Mouse (Mus musculus) Patski (cell line): ENCODE results near the gene Uhmk1. TPM values are rescaled to one million over a fixed set of nuclear protein-coding genes. Genes with fewer than 3 reads are reported as not detected.
A peak's percentile ranks its signal among the peaks of the same experiment; 100 is the strongest.

Experiments used
- ATAC-seq: fragments of 100-300 bp; one replicate; pipeline ENCODE4 v1.8.0; 2021
- CTCF ChIA-PET: fragments of 350-600 bp; sonication (Branson Sonifier 250); formaldehyde crosslinking; loops from one replicate; lab custom pipeline; 2022; ENCODE audit warnings: inconsistent platforms; lab: Charles Lee
- POLR2A ChIA-PET: fragments of 350-600 bp; sonication (Branson Sonifier 250); formaldehyde crosslinking; loops from one replicate; lab custom pipeline; 2022; ENCODE audit warnings: antibody characterized with exemption, inconsistent platforms; lab: Charles Lee
- DNase-seq: peaks from one replicate; pipeline ENCODE4 v3.0.0-alpha.2; 2011; ENCODE audit warnings: low read depth, low spot score
- H3K27me3 ChIP-seq: fragments of 371-371 bp; one replicate; pipeline ENCODE4 v1.5.1; 2021
- CTCF ChIP-seq: fragments of 100-300 bp; IDR thresholded peaks from one replicate; pipeline ENCODE4 v1.5.1; 2021
- in situ Hi-C: fragments of 300-500 bp; cut with MboI; formaldehyde crosslinking; loops from 3 replicates; pipeline ENCODE4 v1.11.1; 2018; ENCODE audit warnings: low pct_unique_long_range_greater_than_20kb, mixed read lengths
- polyA plus RNA-seq: library from polyadenylated mRNA; unstranded; gene quantifications from one replicate; pipeline ENCODE4 v1.2.3, GENCODE M21; 2021

Gene Uhmk1
- polyA plus RNA-seq, 1 experiment from 2014 or later: 47.4 TPM

GRCm38 (mm10) chr1:170175848-170176247, 39.3 kb downstream of the Uhmk1 start:
- H3K27me3 ChIP-seq: no peaks in the 10 kb centered on the region
- in situ Hi-C loops: no loop called here
- DNase-seq (no peak), ATAC-seq (no peak)
- POLR2A ChIA-PET: no interaction called here
- CTCF ChIA-PET: no interaction called here
- TF ChIP-seq CTCF: no peak

DNA sequence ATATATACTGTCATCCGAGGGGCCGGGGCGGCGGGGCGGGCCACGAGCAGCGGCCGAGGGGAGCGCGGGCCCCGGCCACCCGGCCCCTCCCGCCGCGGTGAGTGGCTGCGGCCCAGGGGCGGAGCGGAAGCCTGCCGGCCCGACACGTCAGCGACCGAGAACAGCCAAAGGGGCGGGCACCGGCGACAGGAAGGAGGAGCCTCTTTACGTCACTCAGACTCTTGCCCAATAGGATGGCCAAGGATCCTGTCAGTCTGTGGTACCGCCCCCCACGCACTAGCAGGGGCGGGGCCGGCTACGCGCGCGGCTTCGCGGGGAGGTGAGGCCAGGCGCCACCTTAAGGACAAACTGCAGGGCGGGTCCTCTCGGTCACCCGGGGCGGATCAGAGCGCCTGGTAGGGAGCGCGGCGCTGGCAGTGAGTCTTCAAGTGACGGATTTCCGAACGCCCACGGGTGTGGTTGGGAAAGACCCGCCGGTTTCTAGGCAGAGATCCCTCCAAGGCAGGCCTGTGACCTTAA, 40.3 kb downstream of the Uhmk1 start, which contains the start of gene Uap1:
Gene Uap1 (minus strand): TSS at position 144 of the 519 bp plus-strand sequence.
- ChIA-PET POLR2A (interaction anchor here (0.7 kb wide), 1 partner anchor 14 kb away, joined by 3 read pairs; no protein-coding TSS in a partner anchor), CTCF (interaction anchor here (0.8 kb wide), 2 partner anchors 12 to 18 kb away, joined by 3 to 4 read pairs; no protein-coding TSS in a partner anchor)
- peak; percentile 83 for DNase-seq
- TF ChIP-seq CTCF: no peak
- in situ Hi-C loops: no loop called here
- no peaks in the 10 kb centered on the region for H3K27me3 ChIP-seq
- ATAC-seq: peak; percentile 92

DNA sequence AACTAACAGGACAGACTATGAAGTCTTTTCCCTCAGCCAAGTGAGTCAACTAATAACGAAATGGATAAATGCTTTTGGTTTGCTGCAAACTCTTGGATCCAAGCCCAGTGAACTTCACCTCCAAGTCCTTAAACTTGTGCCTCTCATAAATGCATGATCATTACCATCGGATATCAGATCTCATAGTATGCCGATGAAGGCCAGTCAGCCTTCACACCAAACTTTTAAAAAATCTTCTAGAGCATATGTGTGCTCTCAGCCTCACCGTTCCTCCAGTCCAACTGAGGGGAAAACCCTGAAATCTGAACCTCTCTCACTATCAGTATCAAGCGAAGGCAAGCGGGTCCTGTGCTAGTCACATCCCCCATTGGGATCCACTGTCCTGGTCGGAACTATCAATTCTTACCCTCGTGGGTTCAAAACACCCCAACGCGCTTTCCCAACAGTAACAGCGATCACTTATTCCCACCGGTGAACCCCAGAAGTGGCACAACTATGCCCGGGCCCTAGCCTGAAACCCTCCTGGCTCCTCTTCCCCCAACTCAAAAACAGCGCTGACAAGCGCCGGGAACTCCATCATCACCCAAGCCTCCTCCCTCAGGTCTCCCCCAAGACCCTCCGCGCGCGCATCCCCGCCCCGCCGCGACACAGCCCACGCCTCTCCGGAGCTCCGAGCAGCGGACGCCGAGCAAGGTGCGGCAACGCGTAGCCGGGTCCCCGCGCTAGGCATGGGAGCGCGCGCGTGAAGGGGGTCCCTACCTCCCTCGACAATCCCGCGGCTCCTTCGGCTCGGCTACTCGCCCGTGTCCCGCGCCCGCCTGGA, 41.0 kb downstream of the Uhmk1 start:
- ATAC-seq (peak; percentile 59), DNase-seq (no peak)
- ChIA-PET POLR2A (interaction anchor here (0.7 kb wide), 1 partner anchor 14 kb away, joined by 3 read pairs; no protein-coding TSS in a partner anchor), CTCF (interaction anchor here (0.8 kb wide), 1 partner anchor 13 kb away, joined by 3 read pairs; no protein-coding TSS in a partner anchor)
- in situ Hi-C loops: no loop called here
- no peak for TF ChIP-seq CTCF
- no peaks in the 10 kb centered on the region for H3K27me3 ChIP-seq

DNA sequence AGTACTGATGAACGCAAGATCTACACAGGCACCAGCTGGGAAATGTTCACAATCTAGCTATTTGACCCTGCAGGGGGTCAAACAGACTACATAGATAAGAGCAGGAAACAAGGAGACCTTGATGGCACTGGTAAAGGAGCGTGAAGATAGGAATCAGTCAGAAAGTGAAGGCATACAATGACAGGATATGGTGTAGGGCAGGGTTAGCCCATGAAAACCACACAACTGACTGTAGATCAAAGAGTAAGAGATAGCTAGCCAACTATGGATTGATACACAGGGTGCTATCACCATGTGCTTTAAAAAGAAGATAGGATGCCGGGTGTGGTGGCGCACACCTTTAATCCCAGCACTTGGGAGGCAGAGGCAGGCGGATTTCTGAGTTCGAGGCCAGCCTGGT, 47.4 kb downstream of the Uhmk1 start:
- no peaks in the 10 kb centered on the region for H3K27me3 ChIP-seq
- in situ Hi-C loops: no loop called here
- ChIA-PET POLR2A (no interaction called here), CTCF (interaction anchor here (2.0 kb wide), 1 partner anchor 15 kb away, joined by 6 read pairs; no protein-coding TSS in a partner anchor)
- DNase-seq: no peak
- ATAC-seq: no peak
- no peak for TF ChIP-seq CTCF

DNA sequence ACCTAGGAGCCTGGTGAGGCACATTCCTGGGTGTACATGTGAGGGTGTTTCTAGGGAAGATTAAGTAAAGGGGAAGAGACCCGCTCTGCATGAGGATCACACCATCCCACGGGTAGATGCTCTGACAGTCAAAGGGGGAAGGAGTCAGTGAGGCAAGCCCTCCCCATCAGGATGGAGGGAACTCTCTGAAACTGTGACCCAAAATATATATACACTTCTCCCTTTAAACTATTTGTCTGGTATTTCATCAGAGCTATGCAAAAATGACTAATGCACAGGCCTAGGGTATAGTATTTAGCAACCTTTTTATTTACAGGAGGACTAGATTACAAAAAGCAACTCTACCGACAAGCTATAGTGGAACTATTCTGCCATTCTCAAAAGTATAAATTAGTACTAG, 50.3 kb downstream of the Uhmk1 start:
- ChIA-PET CTCF (no interaction called here), POLR2A (no interaction called here)
- no peak for ATAC-seq
- no peaks in the 10 kb centered on the region for H3K27me3 ChIP-seq
- TF ChIP-seq CTCF: no peak
- no peak for DNase-seq
- in situ Hi-C loops: no loop called here

DNA sequence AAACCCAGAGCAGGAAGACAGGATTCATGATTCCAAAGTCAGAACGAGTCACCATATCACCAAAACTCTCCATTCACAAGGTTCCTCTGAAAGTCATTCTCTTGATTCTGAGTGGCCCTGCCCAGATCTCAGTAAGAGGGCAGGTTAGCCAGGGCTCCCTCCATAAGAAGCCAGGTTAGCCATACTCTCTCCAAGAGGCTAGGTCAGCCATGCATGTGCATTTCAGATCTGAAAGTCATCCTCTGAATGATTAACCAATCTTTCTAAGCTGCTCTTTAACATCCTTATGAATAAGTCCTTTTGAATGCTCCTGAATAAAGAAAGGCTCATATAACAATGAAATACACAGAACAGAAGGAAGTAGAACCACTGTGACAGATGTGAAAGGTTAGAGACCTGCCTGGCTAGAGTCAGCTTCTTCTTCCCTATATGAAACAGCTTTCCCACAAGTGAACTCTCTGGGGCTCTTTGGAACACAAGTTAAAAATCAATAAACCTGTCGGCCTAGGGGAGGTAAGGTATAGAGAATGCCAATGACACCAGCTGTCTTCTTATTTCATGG, 51.1 kb downstream of the Uhmk1 start:
- TF ChIP-seq CTCF: no peak
- ChIA-PET POLR2A (no interaction called here), CTCF (interaction anchor here (1.0 to 3.0 kb wide), 2 partner anchors 9 to 14 kb away, joined by 4 to 7 read pairs; no protein-coding TSS in a partner anchor)
- no peaks in the 10 kb centered on the region for H3K27me3 ChIP-seq
- no peak for DNase-seq
- ATAC-seq: peak; percentile 93
- in situ Hi-C loops: no loop called here

DNA sequence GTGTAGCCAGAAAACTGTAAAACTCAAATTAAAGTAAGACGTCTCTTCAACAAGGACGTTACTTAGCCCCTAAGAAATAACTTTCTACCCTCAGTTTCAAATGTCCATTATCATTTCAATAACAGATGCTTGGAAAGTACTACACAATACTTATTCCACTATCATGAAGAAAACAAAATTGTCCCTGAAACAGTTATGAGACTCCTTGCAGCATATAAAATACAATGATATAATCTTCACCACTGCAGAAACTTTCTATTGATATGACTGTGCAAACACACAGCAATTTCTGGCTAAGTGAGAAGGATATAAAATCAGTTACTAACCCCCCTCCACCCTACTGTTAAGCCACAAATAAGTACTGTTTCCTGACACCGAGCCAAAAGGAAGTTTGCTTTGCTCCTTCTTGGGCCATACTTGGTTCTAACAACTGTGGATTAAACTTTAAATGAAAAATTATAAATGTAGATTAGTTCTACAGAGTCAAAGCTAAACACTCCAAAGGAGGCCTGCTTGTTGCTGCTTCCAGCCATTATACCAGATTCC, 51.7 kb downstream of the Uhmk1 start:
- in situ Hi-C loops: no loop called here
- CTCF ChIA-PET: interaction anchor here (1.0 to 3.0 kb wide), 2 partner anchors 8 to 13 kb away, joined by 4 to 7 read pairs; no protein-coding TSS in a partner anchor

DNA sequence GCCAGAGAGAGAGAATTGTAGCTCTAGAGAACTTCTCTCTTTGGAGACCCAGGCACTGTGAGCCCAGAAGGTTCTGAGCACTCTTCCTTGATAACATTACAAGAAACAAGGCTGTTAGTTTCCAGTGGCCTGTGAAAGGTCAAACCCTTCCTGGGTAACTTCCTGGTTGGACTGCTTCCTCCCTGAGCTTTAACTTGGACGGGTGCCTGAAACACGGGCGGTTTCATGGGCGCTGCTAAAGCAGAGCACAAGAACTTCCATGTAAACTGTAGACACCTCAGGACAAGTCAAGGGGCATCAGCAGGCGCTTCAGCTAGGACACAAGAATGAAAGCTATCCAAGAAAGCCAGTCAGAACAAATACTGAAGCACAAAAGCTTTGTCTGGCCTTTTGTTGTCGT, 53.3 kb downstream of the Uhmk1 start:
- H3K27me3 ChIP-seq: no peaks in the 10 kb centered on the region
- DNase-seq: no peak
- POLR2A ChIA-PET: no interaction called here
- TF ChIP-seq CTCF: no peak
- in situ Hi-C loops: no loop called here
- no peak for ATAC-seq
- CTCF ChIA-PET: interaction anchor here (1.0 to 3.0 kb wide), 3 partner anchors 11 to 37 kb away, joined by 3 to 7 read pairs (median 3); no protein-coding TSS in a partner anchor

More for the DNA sequence above, 51.7 kb downstream of the Uhmk1 start:
- no peak for ATAC-seq
- TF ChIP-seq CTCF: no peak
- H3K27me3 ChIP-seq: no peaks in the 10 kb centered on the region
- POLR2A ChIA-PET: no interaction called here
- no peak for DNase-seq

DNA sequence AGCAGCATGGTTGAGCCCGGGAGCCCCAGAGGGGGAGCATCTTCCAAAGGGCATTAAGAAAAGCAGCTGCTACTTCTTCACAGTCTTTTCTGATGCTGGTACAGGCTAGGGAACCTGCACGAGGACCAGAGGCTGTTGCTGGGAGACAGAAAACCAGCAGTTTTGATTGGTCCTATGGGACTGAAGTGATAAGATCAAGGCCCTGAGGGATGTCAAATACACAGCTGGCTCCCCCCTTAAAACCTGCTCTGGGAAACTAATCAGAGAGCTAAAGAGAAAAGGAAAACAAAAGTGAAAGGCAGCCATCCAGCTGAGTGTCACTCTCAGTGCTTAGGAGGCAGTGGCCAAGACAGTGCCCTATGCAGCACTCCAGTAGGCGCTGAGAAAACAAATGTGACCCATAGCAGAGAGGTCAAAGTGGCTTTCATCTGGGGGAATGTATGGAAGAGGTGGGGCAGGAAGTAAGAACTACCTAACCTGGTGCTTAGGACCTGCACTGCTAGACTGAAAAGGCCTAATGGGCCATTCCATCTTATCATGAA, 54.7 kb downstream of the Uhmk1 start:
- ATAC-seq: no peak
- no peak for DNase-seq
- ChIA-PET CTCF (interaction anchor here (1.0 to 1.4 kb wide), 2 partner anchors 24 to 38 kb away, joined by 3 read pairs; no protein-coding TSS in a partner anchor), POLR2A (no interaction called here)
- in situ Hi-C loops: no loop called here
- TF ChIP-seq CTCF: no peak
- no peaks in the 10 kb centered on the region for H3K27me3 ChIP-seq

GRCm38 (mm10) chr1:170159707-170160106, 55.5 kb downstream of the Uhmk1 start:
- in situ Hi-C loops: no loop called here
- no peaks in the 10 kb centered on the region for H3K27me3 ChIP-seq
- no peak for DNase-seq
- ChIA-PET CTCF (no interaction called here), POLR2A (interaction anchor here (0.5 kb wide), 1 partner anchor 9 kb away, joined by 3 read pairs; no protein-coding TSS in a partner anchor)
- TF ChIP-seq CTCF: peak; percentile 50
- no peak for ATAC-seq
